Mouse (Mus musculus) kidney, adult 2 months (tissue): Measurements from ENCODE around the gene Irf2. TPM values are rescaled to one million over a fixed set of nuclear protein-coding genes. Genes with fewer than 3 reads are reported as not detected.

Experiments used
- DNase-seq: peaks from one replicate; pipeline ENCODE4 v3.0.0; 2021
- H3K27ac ChIP-seq: fragments of 200-500 bp; 2 replicates; pipeline ENCODE4 v1.5.1; 2012; ENCODE audit warnings: low read depth, low read length, control low read depth, inconsistent platforms; ENCODE audit not compliant: insufficient read depth
- H3K27me3 ChIP-seq: fragments of 200-500 bp; replicated peaks from 2 replicates; pipeline ENCODE4 v1.6.1; 2012; ENCODE audit warnings: mild to moderate bottlenecking, moderate library complexity, low read length, inconsistent platforms; ENCODE audit not compliant: control insufficient read depth, insufficient read depth
- H3K36me3 ChIP-seq: fragments of 200-500 bp; 2 replicates; pipeline ENCODE4 v1.6.1; 2012; ENCODE audit warnings: mild to moderate bottlenecking, moderate library complexity, low read length, inconsistent platforms; ENCODE audit not compliant: control insufficient read depth, insufficient read depth
- H3K4me1 ChIP-seq: fragments of 200-500 bp; 2 replicates; pipeline ENCODE4 v1.6.1; 2011; ENCODE audit warnings: low read length; ENCODE audit not compliant: control insufficient read depth, insufficient read depth
- H3K4me3 ChIP-seq: fragments of 200-500 bp; 2 replicates; pipeline ENCODE4 v1.5.1; 2011; ENCODE audit warnings: mild to moderate bottlenecking, low read depth, low read length, control low read depth; ENCODE audit not compliant: insufficient read depth
- CTCF ChIP-seq: fragments of 200-500 bp; conservative IDR thresholded peaks from 2 replicates; pipeline ENCODE4 v1.5.1; 2011; ENCODE audit warnings: low read depth, mild to moderate bottlenecking, control low read depth, low read length, moderate library complexity, mixed read lengths; ENCODE audit not compliant: insufficient read depth, insufficient read length
- POLR2A ChIP-seq: fragments of 200-500 bp; IDR thresholded peaks from one replicate; pipeline ENCODE4 v1.6.1; 2011; ENCODE audit warnings: low read depth, low read length, control low read depth
- WGBS: fragments of 180-500 bp; shearing (Covaris S2); methylation state at CpG from one replicate; pipeline ENCODE4 v1.1.7; 2018; 5-methylcytosine and 5-hydroxymethylcytosine counted together
- polyA plus RNA-seq: library from polyadenylated mRNA; depleted of rRNA; stranded (reverse); fragments of >200 nt; gene quantifications from 2 replicates; pipeline ENCODE4 v1.2.3, GENCODE M21; 2012

The Irf2 gene
- polyA plus RNA-seq, 1 experiment: 12.6 TPM

DNA sequence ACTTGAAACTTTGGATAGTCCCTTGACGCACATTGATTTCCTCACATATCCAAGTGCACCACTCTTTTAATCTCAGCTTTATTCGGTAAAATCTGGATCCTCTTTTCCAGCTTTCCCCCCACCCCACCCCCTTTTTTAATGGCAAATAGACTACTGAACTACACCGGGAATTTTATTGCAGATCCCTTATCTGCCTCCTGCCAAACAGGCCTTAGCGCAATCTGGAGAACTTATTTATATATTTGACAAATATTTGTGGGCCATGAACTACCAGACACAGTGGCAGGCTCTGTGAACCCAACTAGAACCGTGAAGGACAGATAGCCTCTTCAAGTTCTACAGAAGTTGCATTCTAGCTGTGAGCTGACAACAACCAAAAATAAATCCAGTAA, 3.2 kb downstream of the Irf2 start:
- Histone ChIP-seq H3K36me3 (no peaks in the 10 kb centered on the region), H3K27me3 (no peaks in the 10 kb centered on the region), H3K27ac (peak overlapping the region; percentile 27; the same call in 1 of the 2 replicates), H3K4me3 (no peak overlapping the region), H3K4me1 (peaks cover 9% of the 10 kb centered on the region)
- 34% methylated on average over 5 of the region's 5 CpGs for WGBS
- no peak for DNase-seq
- TF ChIP-seq POLR2A (no peak), CTCF (no peak)

- TF ChIP-seq POLR2A: no peak
- no peak for TF ChIP-seq CTCF
- Histone ChIP-seq H3K27ac (no peak overlapping the region), H3K27me3 (no peaks in the 10 kb centered on the region), H3K4me3 (no peak overlapping the region), H3K4me1 (peaks cover 15% of the 10 kb centered on the region), H3K36me3 (no peaks in the 10 kb centered on the region)
- DNase-seq: no peak
- WGBS: 65% methylated on average over 1 of the region's 1 CpGs
These were observed 5.9 kb downstream of the Irf2 start for GRCm38 (mm10) chr8:46745464-46745863.

- 36% methylated on average over 4 of the region's 4 CpGs for WGBS
- Histone ChIP-seq H3K27ac (no peak overlapping the region), H3K4me1 (peaks cover 29% of the 10 kb centered on the region), H3K4me3 (no peak overlapping the region), H3K27me3 (no peaks in the 10 kb centered on the region), H3K36me3 (no peaks in the 10 kb centered on the region)
- no peak for DNase-seq
- no peak for TF ChIP-seq POLR2A
- TF ChIP-seq CTCF: no peak
These were observed 7.9 kb downstream of the Irf2 start for GRCm38 (mm10) chr8:46747311-46747980.

- Histone ChIP-seq H3K4me1 (peaks cover 27% of the 10 kb centered on the region), H3K27me3 (no peaks in the 10 kb centered on the region), H3K27ac (no peak overlapping the region; the same call in 1 of the 2 replicates), H3K4me3 (no peak overlapping the region), H3K36me3 (no peaks in the 10 kb centered on the region)
- 84% methylated on average over 5 of the region's 5 CpGs for WGBS
- no peak for DNase-seq
- TF ChIP-seq POLR2A (no peak), CTCF (no peak)
These were observed 10.5 kb downstream of the Irf2 start for GRCm38 (mm10) chr8:46750000-46750399.

DNA sequence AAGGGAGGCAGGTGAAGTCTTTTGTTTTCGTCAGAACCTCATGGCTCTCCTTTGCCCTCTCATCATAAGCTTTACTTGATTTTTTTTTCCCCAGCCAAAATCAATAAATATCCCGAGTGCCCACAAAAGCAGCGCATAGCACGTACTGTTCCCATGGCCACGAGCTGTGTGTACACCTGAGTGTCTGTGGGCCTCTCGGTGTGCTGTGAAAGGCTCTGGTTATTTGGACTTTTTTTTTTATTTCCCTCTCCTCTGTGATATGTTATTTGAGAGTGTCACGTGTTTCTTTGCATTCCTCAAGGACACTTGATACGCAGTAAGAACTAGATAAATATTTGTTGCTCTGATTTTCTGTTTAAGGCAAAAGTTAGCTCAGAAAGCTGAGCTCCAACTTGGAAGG, 11.0 kb downstream of the Irf2 start:
- Histone ChIP-seq H3K4me3 (no peak overlapping the region), H3K36me3 (no peaks in the 10 kb centered on the region), H3K27me3 (no peaks in the 10 kb centered on the region), H3K4me1 (peaks cover 26% of the 10 kb centered on the region), H3K27ac (peak overlapping the region; percentile 87)
- DNase-seq: no peak
- 45% methylated on average over 8 of the region's 8 CpGs for WGBS
- TF ChIP-seq CTCF: no peak
- TF ChIP-seq POLR2A: no peak

GRCm38 (mm10) chr8:46751151-46751550, 11.6 kb downstream of the Irf2 start:
- peaks cover 25% of the 10 kb centered on the region for H3K4me1 ChIP-seq
- H3K36me3 ChIP-seq: no peaks in the 10 kb centered on the region
- WGBS: 33% methylated on average over 4 of the region's 4 CpGs
- no peak for TF ChIP-seq CTCF
- no peak for TF ChIP-seq POLR2A
- H3K4me3 ChIP-seq: no peak overlapping the region
- peak; percentile 48 for DNase-seq
- no peaks in the 10 kb centered on the region for H3K27me3 ChIP-seq
- H3K27ac ChIP-seq: peak overlapping the region; percentile 87

DNA sequence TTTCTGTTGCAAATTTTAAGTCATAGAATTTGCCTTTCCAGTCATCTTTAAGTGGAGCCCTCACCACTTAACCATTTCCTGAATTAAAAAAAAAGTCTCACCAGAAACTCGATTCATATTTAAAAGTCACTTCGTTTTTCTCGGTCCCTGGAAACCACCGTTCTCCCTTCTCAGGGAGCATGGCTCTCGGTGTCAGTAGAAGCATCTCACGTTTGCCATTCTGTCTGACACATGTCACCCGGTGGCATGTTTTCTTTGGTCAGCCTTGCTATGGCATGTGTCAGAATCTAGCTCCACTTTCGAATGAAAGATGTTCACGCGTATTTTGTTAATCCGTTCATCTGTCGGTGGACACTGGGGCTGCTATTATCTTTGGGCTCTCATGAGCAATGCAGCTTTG, 13.5 kb downstream of the Irf2 start:
- no peak for TF ChIP-seq CTCF
- no peak for TF ChIP-seq POLR2A

GRCm38 (mm10) chr8:46754355-46754754, 14.8 kb downstream of the Irf2 start:
- TF ChIP-seq CTCF (no peak), POLR2A (no peak)
- Histone ChIP-seq H3K27ac (no peak overlapping the region), H3K4me1 (peaks cover 25% of the 10 kb centered on the region), H3K36me3 (no peaks in the 10 kb centered on the region), H3K27me3 (no peaks in the 10 kb centered on the region), H3K4me3 (no peak overlapping the region)
- no peak for DNase-seq
- WGBS: 77% methylated on average over 5 of the region's 5 CpGs

More for the DNA sequence above, 13.5 kb downstream of the Irf2 start:
- no peak overlapping the region for H3K27ac ChIP-seq
- no peak overlapping the region for H3K4me3 ChIP-seq
- H3K4me1 ChIP-seq: peaks cover 25% of the 10 kb centered on the region
- 78% methylated on average over 12 of the region's 12 CpGs for WGBS
- no peaks in the 10 kb centered on the region for H3K27me3 ChIP-seq
- no peak for DNase-seq
- H3K36me3 ChIP-seq: no peaks in the 10 kb centered on the region
